Mouse (Mus musculus) myocyte (in vitro differentiated cells): ENCODE measurements around the gene Tcam1.

ENCODE experiments used
- MAX ChIP-seq: IDR thresholded peaks from one replicate; pipeline ENCODE4 v1.6.1; 2011; ENCODE audit warnings: low read depth, mild to moderate bottlenecking, control low read depth
- MYOG ChIP-seq, 3 experiments: IDR thresholded peaks; one replicate each; pipeline ENCODE4 v1.6.1; 2011; ENCODE audit warnings: control low read depth in 2 of 3, low read depth in 2 of 3, mild to moderate bottlenecking in 2 of 3; ENCODE audit not compliant: insufficient read length in 2 of 3, control insufficient read depth in 1 of 3, insufficient read depth in 1 of 3
- POLR2A ChIP-seq: IDR thresholded peaks from one replicate; pipeline ENCODE4 v1.6.1; 2011; ENCODE audit warnings: low read depth, mild to moderate bottlenecking, control low read depth, moderate library complexity; ENCODE audit not compliant: insufficient read length
- SRF ChIP-seq: IDR thresholded peaks from one replicate; pipeline ENCODE4 v1.6.1; 2011; ENCODE audit warnings: low read depth; ENCODE audit not compliant: control insufficient read depth, insufficient read length
- TCF12 ChIP-seq: IDR thresholded peaks from one replicate; pipeline ENCODE4 v1.6.1; 2011; ENCODE audit warnings: mild to moderate bottlenecking, control low read depth; ENCODE audit not compliant: poor library complexity, insufficient read depth, severe bottlenecking
- USF1 ChIP-seq: IDR thresholded peaks from one replicate; pipeline ENCODE4 v1.6.1; 2011; ENCODE audit warnings: low read depth, mild to moderate bottlenecking, control low read depth, moderate library complexity

- TF ChIP-seq POLR2A (no peak), USF1 (no peak), MYOG (IDR thresholded peaks at IDR 0.05; ENCODE audit: control insufficient read depth in 1 of 3, insufficient read depth in 1 of 3, insufficient read length in 2 of 3, low read depth in 2 of 3) (no peak), MAX (no peak), TCF12 (no peak), SRF (no peak)
Measured at GRCm38 (mm10) chr11:106260826-106261450, 15.5 kb upstream of the Tcam1 start.
